Mouse (Mus musculus) 3134 (cell line): ENCODE data around the gene Krtap31-2.

Experiments used
- DNase-seq: peaks from one replicate; pipeline ENCODE4 v3.0.0-alpha.2; 2011; ENCODE audit warnings: low spot score; ENCODE audit not compliant: insufficient read length; ENCODE audit errors: extremely low read depth

The Krtap31-2 gene

GRCm38 (mm10) chr11:99935991-99936390, at the start of gene Krtap31-2:
Krtap31-2 (plus strand) TSS chr11:99936291.
- DNase-seq, result no peak

- no peak for DNase-seq
These were observed 28.5 kb upstream of the Krtap31-2 start, which contains the start of gene Krtap31-1 for GRCm38 (mm10) chr11:99907620-99908019. Krtap31-1 (plus strand) TSS chr11:99907920.

GRCm38 (mm10) chr11:99914451-99914850, 21.6 kb upstream of the Krtap31-2 start, which contains the start of gene Gm11565:
Gm11565 (plus strand) TSS chr11:99914751.
- no peak for DNase-seq

GRCm38 (mm10) chr11:99937751-99938264, 1.7 kb downstream of the Krtap31-2 start:
- DNase-seq, result no peak

- no peak for DNase-seq
These were observed 12.1 kb downstream of the Krtap31-2 start, which contains the start of gene Krtap9-5 for GRCm38 (mm10) chr11:99948175-99948574. Krtap9-5 (plus strand) TSS chr11:99948475.

- no peak for DNase-seq
These were observed 28.1 kb downstream of the Krtap31-2 start for GRCm38 (mm10) chr11:99964213-99964612.

GRCm38 (mm10) chr11:99965961-99966360, 29.9 kb downstream of the Krtap31-2 start:
- no peak for DNase-seq

GRCm38 (mm10) chr11:99978953-99979352, 42.9 kb downstream of the Krtap31-2 start, which contains the start of gene Krtap29-1:
Krtap29-1 (minus strand) TSS chr11:99979053.
- DNase-seq, result no peak

- DNase-seq, result no peak
These were observed 46.6 kb downstream of the Krtap31-2 start for GRCm38 (mm10) chr11:99982731-99983130.

- DNase-seq, result no peak
These were observed 47.4 kb downstream of the Krtap31-2 start for GRCm38 (mm10) chr11:99983442-99983841.

- no peak for DNase-seq
These were observed 49.4 kb downstream of the Krtap31-2 start for GRCm38 (mm10) chr11:99985291-99986092.

GRCm38 (mm10) chr11:99986180-99986647, 50.1 kb downstream of the Krtap31-2 start, which contains the start of gene Krtap16-1:
Krtap16-1 (minus strand) TSS chr11:99986597.
- no peak for DNase-seq
